Mouse (Mus musculus): Measurements from ENCODE around the gene Cep63. TPM values are rescaled to one million over a fixed set of nuclear protein-coding genes. Genes with fewer than 3 reads are reported as not detected.

The Cep63 gene
- polyA plus RNA-seq, 1 experiment = 24.4 TPM

DNA sequence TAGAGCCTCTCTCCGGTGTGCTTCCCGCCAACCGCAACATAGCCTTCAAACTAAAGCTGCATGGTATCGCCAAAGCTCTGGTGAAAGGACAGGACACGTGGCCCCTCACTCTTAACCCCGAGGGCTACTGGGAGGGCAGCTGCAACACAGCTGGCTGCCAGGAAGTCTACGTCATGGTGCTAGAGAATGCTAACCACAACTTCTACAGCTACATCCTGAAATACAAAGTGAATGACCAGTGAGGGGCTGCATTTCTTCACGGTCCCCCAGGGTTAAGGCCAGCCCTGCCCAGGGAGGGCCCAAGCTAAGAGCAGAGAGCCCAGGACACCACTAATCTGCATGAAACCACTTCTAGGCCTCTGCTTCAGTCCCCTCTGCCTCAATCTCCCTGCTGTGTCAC lies 83.8 kb downstream of the Cep63 start:
- H3K27ac ChIP-seq (ENCODE audit: insufficient read depth, low read length) = no peak overlapping the region
- TF ChIP-seq CTCF (IDR thresholded peaks at IDR 0.05; ENCODE audit: borderline replicate concordance, insufficient read depth, low read depth, low read length) = no peak
- TF ChIP-seq POLR2A (IDR thresholded peaks at IDR 0.05; ENCODE audit: borderline replicate concordance, insufficient read depth, low read length) = no peak
- DNase-seq = no peak

DNA sequence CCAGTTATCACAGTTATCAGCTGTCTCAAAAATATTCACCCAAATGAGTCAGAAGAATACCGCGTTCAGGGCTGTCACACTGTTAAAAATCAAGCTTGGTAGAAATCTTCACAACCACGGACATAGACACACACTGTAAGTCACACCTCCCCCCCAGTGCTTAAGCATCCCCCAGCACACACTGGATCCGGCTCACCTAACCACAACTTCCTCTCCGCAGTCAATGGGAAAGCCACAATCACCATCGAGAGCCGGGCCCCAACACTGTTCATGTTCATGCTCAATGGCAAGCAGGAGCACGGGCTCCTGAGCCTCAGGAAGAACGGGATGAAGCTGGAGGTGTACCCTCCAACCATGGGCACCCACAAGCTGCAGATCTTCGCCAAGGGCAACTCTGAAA lies 84.7 kb downstream of the Cep63 start:
- no peak for TF ChIP-seq POLR2A (IDR thresholded peaks at IDR 0.05; ENCODE audit: borderline replicate concordance, insufficient read depth, low read length)
- TF ChIP-seq CTCF (IDR thresholded peaks at IDR 0.05; ENCODE audit: borderline replicate concordance, insufficient read depth, low read depth, low read length) = no peak
- WGBS = 93% methylated on average over 10 of the region's 10 CpGs
- Histone ChIP-seq H3K4me1 (ENCODE audit: control insufficient read depth, insufficient read depth, low read length) (peaks cover 9% of the 10 kb centered on the region), H3K27me3 (ENCODE audit: control insufficient read depth, insufficient read depth, low read length) (no peaks in the 10 kb centered on the region), H3K4me3 (replicated peaks; ENCODE audit: insufficient read depth, low read depth, low read length) (no peak overlapping the region), H3K27ac (ENCODE audit: insufficient read depth, low read length) (no peak overlapping the region)
- no peak for DNase-seq

More for the DNA sequence above, 83.8 kb downstream of the Cep63 start:
- H3K4me1 ChIP-seq (ENCODE audit: control insufficient read depth, insufficient read depth, low read length) = peaks cover 3% of the 10 kb centered on the region
- no peaks in the 10 kb centered on the region for H3K27me3 ChIP-seq (ENCODE audit: control insufficient read depth, insufficient read depth, low read length)
- no peak overlapping the region for H3K4me3 ChIP-seq (replicated peaks; ENCODE audit: insufficient read depth, low read depth, low read length)
- 84% methylated on average over 8 of the region's 8 CpGs for WGBS

DNA sequence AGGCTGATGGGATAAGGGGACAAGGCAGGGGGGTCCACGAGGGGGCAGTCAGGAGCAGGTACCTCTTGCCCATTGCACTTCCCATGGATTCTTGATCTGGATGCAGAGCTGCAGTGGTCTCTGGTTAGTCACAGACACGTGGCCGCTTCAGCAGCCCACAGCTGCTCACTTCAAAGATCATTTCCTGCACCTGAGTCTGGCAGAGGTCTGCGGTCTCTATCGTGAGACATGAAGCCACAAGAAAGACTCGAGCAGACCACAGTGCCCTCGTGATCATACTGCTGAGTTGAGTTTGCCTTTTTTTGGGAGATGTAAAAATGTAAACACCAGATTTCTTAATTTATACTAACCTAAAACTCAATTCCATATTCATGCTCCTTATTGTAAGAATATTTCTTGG lies 86.6 kb downstream of the Cep63 start:
- 84% methylated on average over 7 of the region's 7 CpGs for WGBS
- TF ChIP-seq CTCF (IDR thresholded peaks at IDR 0.05; ENCODE audit: borderline replicate concordance, insufficient read depth, low read depth, low read length) (no peak), POLR2A (IDR thresholded peaks at IDR 0.05; ENCODE audit: borderline replicate concordance, insufficient read depth, low read length) (no peak)

DNA sequence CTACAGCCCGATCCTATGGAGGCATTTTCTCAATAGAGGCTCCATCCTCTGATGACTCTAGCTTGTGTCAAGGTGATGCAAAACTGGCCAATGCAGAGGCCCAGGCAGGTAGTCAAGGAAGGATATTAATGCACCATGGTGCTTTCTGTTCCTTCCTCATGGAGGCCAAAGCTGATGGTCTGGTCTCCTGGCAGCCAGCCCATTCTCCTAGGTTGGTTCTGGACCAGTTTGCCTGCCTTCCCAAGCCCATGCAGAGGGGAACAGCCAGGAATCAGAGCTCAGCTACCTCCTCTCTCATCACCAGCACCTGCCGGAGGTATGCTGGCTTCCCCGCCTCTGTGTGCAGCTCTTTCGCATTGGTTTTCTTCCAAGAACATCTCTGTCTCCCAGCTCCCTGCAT lies 89.4 kb downstream of the Cep63 start:
- Histone ChIP-seq H3K27ac (ENCODE audit: insufficient read depth, low read length) (no peak overlapping the region), H3K4me1 (ENCODE audit: control insufficient read depth, insufficient read depth, low read length) (peaks cover 12% of the 10 kb centered on the region), H3K27me3 (ENCODE audit: control insufficient read depth, insufficient read depth, low read length) (no peaks in the 10 kb centered on the region), H3K4me3 (replicated peaks; ENCODE audit: insufficient read depth, low read depth, low read length) (no peak overlapping the region)
- no peak for DNase-seq
- no peak for TF ChIP-seq POLR2A (IDR thresholded peaks at IDR 0.05; ENCODE audit: borderline replicate concordance, insufficient read depth, low read length)
- no peak for TF ChIP-seq CTCF (IDR thresholded peaks at IDR 0.05; ENCODE audit: borderline replicate concordance, insufficient read depth, low read depth, low read length)
- 79% methylated on average over 4 of the region's 4 CpGs for whole genome bisulfite sequencing

More for the DNA sequence above, 86.6 kb downstream of the Cep63 start:
- no peak for DNase-seq
- no peak overlapping the region for H3K4me3 ChIP-seq (replicated peaks; ENCODE audit: insufficient read depth, low read depth, low read length)
- no peak overlapping the region for H3K27ac ChIP-seq (ENCODE audit: insufficient read depth, low read length)
- no peaks in the 10 kb centered on the region for H3K27me3 ChIP-seq (ENCODE audit: control insufficient read depth, insufficient read depth, low read length)
- peaks cover 15% of the 10 kb centered on the region for H3K4me1 ChIP-seq (ENCODE audit: control insufficient read depth, insufficient read depth, low read length)

Other genes with a start within 250 kb of the Cep63 start
- 3.3 and 3.7 TPM in 2 replicates for gene Ky, start 120.8 kb downstream of the Cep63 start, polyA plus RNA-seq (2012; rRNA removed)
- 189 and 194 TPM in 2 replicates for gene Anapc13, start 238 bp downstream of the Cep63 start, polyA plus RNA-seq (2012; rRNA removed)
- 23.1 and 24.4 TPM in 2 replicates for gene Amotl2, start 90.1 kb upstream of the Cep63 start, polyA plus RNA-seq (2012; rRNA removed)
- 34.6 and 37.5 TPM in 2 replicates for gene Ryk, start 208.4 kb upstream of the Cep63 start, polyA plus RNA-seq (2012; rRNA removed)

Measured in cerebellum, adult 2 months (tissue).